Mouse (Mus musculus): ENCODE results near the gene Rab44.
A peak's percentile ranks its signal among the peaks of the same experiment; 100 is the strongest.
"Not testable (repeated sequence)": the region's sequence is repeated elsewhere in the genome, so short reads cannot be mapped to it uniquely, and the experiment has no call there.

Rab44 gene

DNA sequence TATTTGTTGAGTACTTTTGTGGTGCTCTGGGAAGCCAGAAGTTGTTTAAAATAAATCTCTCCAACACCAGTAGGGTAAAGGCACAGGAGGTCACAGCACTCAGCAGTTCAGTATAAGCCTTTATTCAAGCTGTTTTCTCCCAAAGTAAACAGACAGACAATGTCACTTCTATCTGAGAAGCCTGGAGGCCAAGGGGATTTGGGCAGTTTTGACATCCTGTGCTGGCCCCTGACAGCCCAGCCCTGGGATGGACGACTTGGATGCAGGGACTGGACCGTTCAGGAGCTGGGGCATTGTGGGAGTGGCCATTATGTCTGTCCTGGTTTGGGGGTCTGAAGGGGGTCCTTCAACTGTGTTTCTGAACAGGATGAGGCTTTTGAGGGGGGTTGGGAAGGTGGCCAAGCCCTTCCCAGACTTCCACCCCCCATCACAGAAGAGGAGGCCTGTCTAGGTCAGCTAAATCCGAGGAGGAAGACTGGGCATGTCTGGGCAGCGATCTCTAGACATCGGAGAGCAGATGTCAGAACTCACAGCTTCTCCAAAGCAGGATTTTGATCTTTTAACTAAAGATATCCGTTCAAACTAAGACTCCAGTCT is 22.5 kb upstream of the Rab44 start:
- DNase-seq (ENCODE audit: low read depth), result no peak

GRCm38 (mm10) chr17:29092497-29092896 is 21.4 kb upstream of the Rab44 start:
- no peak for DNase-seq (ENCODE audit: low read depth)

- DNase-seq (ENCODE audit: low read depth), result peak; percentile 96
Measured at GRCm38 (mm10) chr17:29093110-29093952, 20.6 kb upstream of the Rab44 start.

- DNase-seq (ENCODE audit: low read depth), result no peak
Measured at GRCm38 (mm10) chr17:29093961-29094309, 20.0 kb upstream of the Rab44 start.

DNA sequence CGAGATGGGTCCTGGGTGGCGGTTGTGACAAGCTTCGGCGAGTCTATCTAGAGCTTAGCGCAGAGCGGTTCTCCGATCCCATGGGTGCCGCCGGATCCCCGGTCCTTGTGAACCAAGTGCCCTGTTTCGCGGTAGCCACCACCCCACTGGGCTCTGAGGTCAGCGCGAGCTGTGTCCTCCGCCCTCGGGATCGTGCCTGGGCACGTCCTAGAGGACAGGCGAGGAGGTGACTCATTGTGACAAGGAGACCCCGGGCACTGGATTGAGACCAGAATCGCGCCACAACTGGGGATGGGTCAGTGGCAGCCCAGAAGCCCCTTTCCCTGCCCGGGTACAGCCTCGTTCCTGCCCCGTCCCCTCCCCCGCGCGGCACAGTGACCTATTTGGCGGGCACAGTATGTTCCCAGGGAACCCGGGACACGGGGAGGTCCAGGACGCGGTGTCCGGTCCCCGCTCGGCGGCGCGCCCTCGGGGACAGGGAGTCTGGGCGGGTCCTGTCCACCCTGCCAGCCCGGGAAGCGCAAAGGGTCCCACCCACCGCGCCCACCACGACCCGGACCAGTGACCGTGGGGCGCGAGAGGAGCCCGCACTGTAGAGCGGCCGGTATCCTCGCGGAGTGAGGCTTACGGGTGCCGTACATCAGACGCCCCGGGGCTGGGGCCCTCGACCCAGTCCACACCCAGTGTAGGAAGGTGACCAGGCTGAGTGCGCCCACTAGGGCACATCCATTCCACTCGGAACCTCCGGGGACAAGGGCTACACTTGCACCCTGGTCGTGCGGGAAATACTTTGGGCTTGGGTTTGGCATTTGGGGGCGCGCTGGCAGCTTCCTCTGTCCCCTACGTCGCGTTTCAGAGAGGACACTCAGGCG is 19.4 kb upstream of the Rab44 start:
- peak; percentile 38 for DNase-seq (ENCODE audit: low read depth)

GRCm38 (mm10) chr17:29095201-29095733 is 18.7 kb upstream of the Rab44 start:
- DNase-seq (ENCODE audit: low read depth), result peak; percentile 99

DNA sequence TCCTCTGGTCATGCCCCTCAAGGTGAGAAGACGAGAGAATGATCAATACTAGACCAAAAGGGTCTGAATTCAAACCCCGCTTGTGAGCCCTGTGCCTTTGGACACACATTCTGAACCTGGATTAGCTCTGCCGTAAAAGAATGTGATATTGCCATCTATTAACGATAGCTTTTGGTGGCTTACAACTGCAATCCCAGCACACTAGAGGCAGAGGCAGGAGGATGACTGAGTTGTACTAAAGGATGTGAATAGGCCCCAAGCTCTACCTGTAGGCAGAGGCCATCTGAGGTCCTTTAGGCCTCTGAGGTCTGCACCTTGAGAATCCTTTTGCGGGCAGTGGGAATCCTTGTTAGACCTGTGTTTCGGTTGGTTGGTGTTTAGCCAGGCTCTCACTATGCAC is 17.7 kb upstream of the Rab44 start:
- no peak for DNase-seq (ENCODE audit: low read depth)

GRCm38 (mm10) chr17:29096851-29097561 is 16.9 kb upstream of the Rab44 start:
- no peak for DNase-seq (ENCODE audit: low read depth)

GRCm38 (mm10) chr17:29098291-29098690 is 15.7 kb upstream of the Rab44 start:
- no peak for DNase-seq (ENCODE audit: low read depth)

GRCm38 (mm10) chr17:29099076-29099475 is 14.9 kb upstream of the Rab44 start:
- DNase-seq (ENCODE audit: low read depth), result no peak

GRCm38 (mm10) chr17:29100627-29101026 is 13.3 kb upstream of the Rab44 start:
- DNase-seq (ENCODE audit: low read depth), result no peak

- DNase-seq (ENCODE audit: low read depth), result not testable (repeated sequence)
Measured at GRCm38 (mm10) chr17:29110356-29110755, 3.6 kb upstream of the Rab44 start.

GRCm38 (mm10) chr17:29111332-29111731 is 2.6 kb upstream of the Rab44 start:
- no peak for DNase-seq (ENCODE audit: low read depth)

DNA sequence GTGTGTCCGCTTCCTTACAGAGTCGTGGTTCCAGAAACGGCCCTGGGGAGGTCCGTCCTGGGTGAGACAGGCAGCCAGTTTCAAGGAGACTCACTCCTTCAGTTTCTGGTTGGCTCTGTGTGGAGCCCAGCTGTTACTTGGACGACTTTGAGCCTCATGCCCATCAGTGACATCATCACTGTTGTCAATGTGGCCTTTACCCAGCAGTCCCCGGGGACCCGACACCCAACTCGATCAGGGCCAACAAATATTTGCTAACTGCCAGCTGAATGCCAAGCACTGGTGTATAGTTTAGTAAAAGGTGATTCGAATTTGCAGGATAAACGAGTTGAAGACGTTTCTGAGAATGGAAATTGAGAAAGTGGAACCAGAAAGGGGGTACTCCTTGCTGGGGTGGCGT is 2.1 kb downstream of the Rab44 start:
- DNase-seq (ENCODE audit: low read depth), result no peak

DNA sequence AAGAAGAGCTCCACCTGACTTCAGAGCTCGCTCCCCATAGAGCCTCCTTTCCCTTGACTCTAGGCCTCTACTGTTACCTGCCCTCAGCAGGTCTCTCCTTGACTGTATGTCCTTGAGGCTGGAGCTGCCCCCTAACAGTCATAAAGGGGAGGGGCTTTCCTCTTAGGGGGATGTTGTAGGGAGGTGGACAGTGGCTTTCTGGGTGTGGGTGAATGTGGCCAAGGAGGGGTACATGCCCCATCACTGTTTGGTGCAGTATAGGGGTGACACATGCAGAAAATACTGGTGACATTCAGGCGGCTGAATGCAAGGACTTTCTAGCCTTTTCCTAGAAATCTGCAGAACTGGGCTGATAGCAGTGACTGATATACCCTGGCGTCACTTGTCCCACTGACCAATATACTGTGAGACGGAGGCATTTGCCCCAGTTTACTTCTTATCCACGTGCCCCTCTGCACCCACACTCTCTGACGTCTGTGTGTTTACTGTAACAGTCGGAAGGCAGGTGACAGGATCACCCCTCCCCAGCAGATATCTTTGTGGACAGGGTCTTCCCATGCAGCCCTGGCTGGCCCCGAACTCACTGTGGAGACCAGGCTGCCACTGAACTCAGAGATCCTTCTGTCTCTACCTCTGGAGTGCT is 3.2 kb downstream of the Rab44 start:
- DNase-seq (ENCODE audit: low read depth), result no peak

DNA sequence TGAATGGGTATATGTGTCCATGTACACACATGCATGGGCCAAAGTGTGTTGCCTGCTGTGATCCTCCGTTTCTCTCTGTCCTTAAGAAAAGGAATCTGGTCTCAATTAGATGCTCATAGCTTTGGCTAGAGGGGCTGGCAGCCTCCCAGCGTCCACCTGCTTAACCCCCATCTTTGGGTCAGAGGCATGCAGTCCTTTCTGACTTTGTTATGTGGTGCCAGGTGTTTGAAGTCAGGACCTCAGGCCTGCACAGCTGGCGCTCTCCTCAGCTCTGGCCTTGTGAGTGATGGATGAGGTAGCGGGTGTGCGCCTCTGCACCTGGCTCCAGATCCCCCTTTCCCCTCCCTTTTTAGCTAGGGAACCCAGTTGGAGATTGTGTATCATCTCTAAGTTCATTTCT is 4.1 kb downstream of the Rab44 start:
- peak; percentile 40 for DNase-seq (ENCODE audit: low read depth)

GRCm38 (mm10) chr17:29120666-29121065 is 6.7 kb downstream of the Rab44 start:
- DNase-seq (ENCODE audit: low read depth), result no peak

GRCm38 (mm10) chr17:29122817-29123216 is 8.9 kb downstream of the Rab44 start:
- DNase-seq (ENCODE audit: low read depth), result peak; percentile 60

DNA sequence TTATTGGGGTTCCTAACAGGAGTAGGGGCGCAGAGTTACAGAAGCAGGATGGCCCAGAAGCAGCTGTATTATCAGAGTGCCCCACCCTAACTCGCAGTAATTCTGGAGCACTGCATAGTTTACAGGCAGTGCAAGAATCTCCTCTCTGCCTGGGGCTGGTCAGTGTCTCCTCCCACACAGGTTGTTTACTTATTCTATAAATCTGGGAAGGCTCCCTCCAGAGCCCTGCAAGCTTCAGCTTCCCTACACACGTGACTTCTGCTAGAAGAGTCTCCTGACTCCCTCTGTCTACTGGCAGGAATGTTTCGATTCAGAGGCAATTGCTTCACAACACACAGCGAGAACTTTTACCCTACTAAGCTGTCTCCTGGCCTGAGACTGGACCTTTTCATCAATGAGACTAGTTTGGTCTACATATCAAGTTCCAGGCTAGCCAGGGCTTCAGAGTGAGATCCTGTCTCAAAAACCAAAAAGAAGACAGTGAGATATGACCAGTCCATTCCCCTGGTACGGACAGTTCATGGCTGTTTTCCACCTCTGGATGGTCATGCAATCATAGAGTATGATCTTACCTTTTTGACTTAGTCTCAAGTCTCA is 9.7 kb downstream of the Rab44 start:
- DNase-seq (ENCODE audit: low read depth), result peak; percentile 81

DNA sequence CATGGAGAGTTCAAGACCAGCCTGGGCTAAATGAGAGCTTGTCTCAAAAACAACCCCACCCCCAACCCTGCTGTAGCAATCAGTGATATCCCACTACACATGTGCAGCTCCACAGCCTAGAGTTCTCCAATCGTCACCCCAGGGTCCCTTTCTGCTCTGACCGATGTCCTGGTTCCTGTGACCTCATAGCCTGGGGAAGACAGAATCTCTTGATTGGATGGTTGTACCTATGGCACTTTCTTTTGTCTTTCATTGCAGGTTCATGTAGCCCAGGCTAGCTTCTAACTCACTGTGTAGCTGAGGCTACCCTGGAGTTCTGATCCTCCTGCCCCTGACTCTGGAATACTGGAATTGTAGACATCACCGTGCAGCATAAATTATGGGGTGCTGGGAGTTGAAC is 12.6 kb downstream of the Rab44 start:
- DNase-seq (ENCODE audit: low read depth), result no peak

DNA sequence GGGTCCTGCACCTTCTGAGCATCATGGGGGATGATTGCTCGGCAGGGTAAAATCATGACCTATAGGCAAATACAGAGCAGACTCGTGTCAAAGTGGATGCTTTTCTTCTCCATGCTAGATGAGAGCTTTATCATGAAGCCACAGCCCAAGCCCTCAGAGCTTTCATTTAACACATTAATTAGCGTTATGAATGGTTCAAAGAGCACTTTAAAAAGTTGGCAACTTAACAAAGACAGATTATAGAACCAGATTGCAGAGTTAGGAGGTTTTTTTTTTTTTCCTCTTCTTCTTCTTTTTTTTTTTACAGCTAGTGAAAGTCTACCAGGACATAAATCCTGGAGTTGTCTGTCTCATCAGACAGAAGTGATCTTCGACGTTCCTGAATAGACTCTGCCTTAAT is 15.4 kb downstream of the Rab44 start:
- DNase-seq (ENCODE audit: low read depth), result no peak

All from NIH3T3 (cell line).